Mouse (Mus musculus) liver, embryonic 14.5 days (tissue): ENCODE results near the gene Gnl3. TPM values are rescaled to one million over a fixed set of nuclear protein-coding genes. Genes with fewer than 3 reads are reported as not detected.

Source experiments
- ATAC-seq: fragments of 200-750 bp; cut with Nextera tagmentation; 2 replicates; pipeline ENCODE4 v1.8.0; 2017; ENCODE audit warnings: moderate number of reproducible peaks, mild to moderate bottlenecking, moderate library complexity; ENCODE audit not compliant: insufficient read depth
- DNase-seq, 3 experiments: peaks; one replicate each; pipeline ENCODE4 v3.0.0-alpha.2; 2012 to 2013; ENCODE audit warnings: low read depth in 3 of 3, low spot score in 3 of 3
- H3K27ac ChIP-seq: fragments of 300-500 bp; sonication (generic); 2 replicates; pipeline ENCODE4 v1.5.1; 2014; ENCODE audit warnings: moderate library complexity, mild to moderate bottlenecking, control low read depth, inconsistent platforms
- H3K27me3 ChIP-seq: fragments of 300-500 bp; sonication (generic); 2 replicates; pipeline ENCODE4 v1.6.1; 2014; ENCODE audit warnings: mild to moderate bottlenecking, low read length, moderate library complexity; ENCODE audit not compliant: control insufficient read depth, insufficient read depth
- H3K36me3 ChIP-seq: fragments of 300-500 bp; sonication (generic); replicated peaks from 2 replicates; pipeline ENCODE4 v1.6.1; 2014; ENCODE audit warnings: low read depth; ENCODE audit not compliant: control insufficient read depth, insufficient read depth
- H3K4me1 ChIP-seq, 2 experiments: fragments of 200-500 bp in 1 of 2; fragments of 300-500 bp in 1 of 2; sonication (generic) in 1 of 2; replicated peaks; 2 replicates each; pipeline ENCODE4 v1.6.1; 2012 to 2014; ENCODE audit warnings: antibody characterized with exemption in 1 of 2, inconsistent platforms in 1 of 2, low read length in 1 of 2; ENCODE audit not compliant: control insufficient read depth in 2 of 2, insufficient read depth in 2 of 2
- H3K4me2 ChIP-seq: fragments of 300-500 bp; sonication (generic); 2 replicates; pipeline ENCODE4 v1.6.1; 2014; ENCODE audit warnings: low read depth, mild to moderate bottlenecking, control low read depth, moderate library complexity
- H3K4me3 ChIP-seq, 2 experiments: fragments of 200-500 bp in 1 of 2; fragments of 300-500 bp in 1 of 2; sonication (generic) in 1 of 2; 2 replicates each; pipeline ENCODE4 v1.5.1; 2012 to 2014; ENCODE audit warnings: low read depth in 2 of 2, low read length in 2 of 2, mild to moderate bottlenecking in 2 of 2, control low read depth in 1 of 2, inconsistent platforms in 1 of 2, moderate library complexity in 1 of 2; ENCODE audit not compliant: insufficient read depth in 1 of 2
- H3K9ac ChIP-seq: fragments of 300-500 bp; sonication (generic); replicated peaks from 2 replicates; pipeline ENCODE4 v1.6.1; 2014; ENCODE audit warnings: mild to moderate bottlenecking, control low read depth, moderate library complexity
- H3K9me3 ChIP-seq: fragments of 300-500 bp; sonication (generic); 2 replicates; pipeline ENCODE4 v1.6.1; 2016; ENCODE audit warnings: low read length, mixed read lengths; ENCODE audit not compliant: control insufficient read depth
- CTCF ChIP-seq: IDR thresholded peaks from 2 replicates; pipeline ENCODE4 v1.5.1; 2016; ENCODE audit warnings: antibody characterized with exemption, low read depth, control low read depth
- EP300 ChIP-seq: IDR thresholded peaks from 2 replicates; pipeline ENCODE4 v1.6.1; 2016; ENCODE audit warnings: antibody characterized with exemption, low read depth
- WGBS: fragments of 180-500 bp; shearing (Covaris S2); extraction: QIAGEN DNeasy Blood & Tissue Kit; methylation state at CpG from one replicate; pipeline ENCODE4 v1.1.7; 2014; ENCODE audit not compliant: insufficient replicate concordance; 5-methylcytosine and 5-hydroxymethylcytosine counted together
- polyA plus RNA-seq, 2 experiments: library from polyadenylated mRNA; depleted of rRNA in 1 of 2; stranded (reverse) in 1 of 2; unstranded in 1 of 2; fragments of >200 nt; fragmentation: Nextera tagmentation in 1 of 2; extraction: Ambion mirVana in 1 of 2; gene quantifications; 2 replicates each; pipeline versions ENCODE4 v1.2.1 to v1.2.3; 2012 to 2014

Gene Gnl3
- polyA plus RNA-seq, 2 experiments = 88.0 to 91.8 TPM

DNA sequence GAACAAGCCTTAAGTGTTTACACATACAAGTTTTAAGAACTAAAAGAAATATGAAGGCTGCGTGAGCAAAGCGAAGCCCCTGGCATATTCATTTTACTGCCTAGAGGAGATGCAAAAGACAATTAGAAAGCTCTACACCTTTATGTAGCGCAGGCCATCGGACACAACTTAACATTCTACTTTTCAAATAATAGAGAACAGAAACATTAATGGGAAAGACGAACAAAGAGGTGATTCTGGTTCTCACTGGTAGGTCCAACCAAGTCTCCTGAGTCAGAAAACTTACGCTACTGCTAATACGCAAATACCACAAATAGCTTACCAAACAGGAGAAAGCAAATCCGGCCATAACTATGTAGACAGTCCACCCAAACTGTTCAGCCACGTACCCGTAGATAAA, 18.6 kb downstream of the Gnl3 start:
- ATAC-seq (no peak), DNase-seq (no peak)
- H3K9ac ChIP-seq = peak overlapping the region; percentile 79
- WGBS = 44% methylated on average over 10 of the region's 10 CpGs
- no peaks in the 10 kb centered on the region for H3K9me3 ChIP-seq
- peaks cover 3% of the 10 kb centered on the region; the same call in 1 of the 2 replicates for H3K36me3 ChIP-seq
- H3K27ac ChIP-seq = peak overlapping the region; percentile 52; the same call in 1 of the 2 replicates
- H3K4me3 ChIP-seq = peak overlapping the region; percentile 78 to 80
- peak overlapping the region; percentile 74 for H3K4me2 ChIP-seq
- no peak for TF ChIP-seq CTCF
- TF ChIP-seq EP300 = no peak
- H3K4me1 ChIP-seq = peaks cover 4 to 9% of the 10 kb centered on the region in 2 experiments
- H3K27me3 ChIP-seq = no peaks in the 10 kb centered on the region

GRCm38 (mm10) chr14:30996417-30996816, 22.5 kb downstream of the Gnl3 start:
- peaks cover 3% of the 10 kb centered on the region; the same call in 1 of the 2 replicates for H3K36me3 ChIP-seq
- DNase-seq (no peak), ATAC-seq (no peak)
- no peaks in the 10 kb centered on the region for H3K27me3 ChIP-seq
- TF ChIP-seq EP300 (no peak), CTCF (no peak)
- no peak overlapping the region for H3K27ac ChIP-seq
- no peaks in the 10 kb centered on the region for H3K9me3 ChIP-seq
- H3K9ac ChIP-seq = no peak overlapping the region
- H3K4me3 ChIP-seq = no peak overlapping the region
- H3K4me2 ChIP-seq = no peak overlapping the region
- H3K4me1 ChIP-seq = peaks cover 0 to 9% of the 10 kb centered on the region in 2 experiments; a peak in 3 of 4 replicates

GRCm38 (mm10) chr14:30976222-30976621, 42.7 kb downstream of the Gnl3 start:
- H3K9ac ChIP-seq = no peak overlapping the region
- no peak overlapping the region for H3K4me3 ChIP-seq
- ATAC-seq (no peak), DNase-seq (no peak)
- H3K27me3 ChIP-seq = no peaks in the 10 kb centered on the region
- no peak overlapping the region for H3K27ac ChIP-seq
- WGBS = 67% methylated on average over 3 of the region's 3 CpGs
- H3K4me1 ChIP-seq = no peaks in the 10 kb centered on the region
- no peaks in the 10 kb centered on the region for H3K36me3 ChIP-seq
- TF ChIP-seq EP300 (no peak), CTCF (no peak)
- H3K4me2 ChIP-seq = no peak overlapping the region
- H3K9me3 ChIP-seq = no peaks in the 10 kb centered on the region

DNA sequence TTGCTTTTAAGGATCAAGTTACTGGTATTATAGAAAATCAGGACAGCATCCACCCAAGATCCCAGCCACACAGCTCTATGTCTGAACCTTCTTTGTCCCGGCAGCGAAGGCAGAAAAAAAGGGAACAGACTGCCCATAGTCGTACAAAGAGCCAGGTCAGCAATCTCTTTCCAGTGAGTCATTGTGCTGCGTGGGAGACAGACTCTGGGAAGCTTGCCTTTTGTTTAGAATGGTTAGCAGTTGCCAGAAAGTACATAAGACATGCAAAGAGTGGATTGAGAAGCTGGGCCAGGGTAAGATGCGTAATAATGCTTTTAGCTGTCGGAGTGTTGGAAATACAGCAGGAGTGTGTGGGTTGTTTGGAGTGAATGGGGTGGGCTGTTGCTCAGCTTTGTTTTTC, 44.7 kb downstream of the Gnl3 start:
- TF ChIP-seq EP300 (no peak), CTCF (no peak)
- no peak overlapping the region for H3K9ac ChIP-seq
- H3K4me2 ChIP-seq = no peak overlapping the region
- WGBS = 66% methylated on average over 6 of the region's 6 CpGs
- no peak for DNase-seq
- H3K9me3 ChIP-seq = no peaks in the 10 kb centered on the region
- no peak overlapping the region for H3K27ac ChIP-seq
- no peaks in the 10 kb centered on the region for H3K27me3 ChIP-seq
- H3K4me1 ChIP-seq = no peaks in the 10 kb centered on the region
- H3K4me3 ChIP-seq = no peak overlapping the region
- no peaks in the 10 kb centered on the region for H3K36me3 ChIP-seq
- ATAC-seq = no peak

Other genes starting within 250 kb of the Gnl3 start
- 3.5 and 6.2 TPM in 2 replicates for gene Tmem110, start 193.6 kb downstream of the Gnl3 start, polyA plus RNA-seq (2012; rRNA removed)
- gene Tmem110, start 193.6 kb downstream of the Gnl3 start, polyA plus RNA-seq (2014; fragmentation: Nextera tagmentation; extraction: Ambion mirVana) = 8.2 and 11.0 TPM in 2 replicates
- gene Mustn1, start 140.0 kb downstream of the Gnl3 start, polyA plus RNA-seq (2012; rRNA removed) = 0.42 and 0.55 TPM in 2 replicates
- gene Mustn1, start 140.0 kb downstream of the Gnl3 start, polyA plus RNA-seq (2014; fragmentation: Nextera tagmentation; extraction: Ambion mirVana) = 0.37 and 0.72 TPM in 2 replicates
- gene Itih4, start 132.7 kb downstream of the Gnl3 start, polyA plus RNA-seq (2012; rRNA removed) = 34.6 and 56.0 TPM in 2 replicates
- gene Itih4, start 132.7 kb downstream of the Gnl3 start, polyA plus RNA-seq (2014; fragmentation: Nextera tagmentation; extraction: Ambion mirVana) = 82.3 and 113 TPM in 2 replicates
- 124 and 152 TPM in 2 replicates for gene Itih3, start 95.4 kb downstream of the Gnl3 start, polyA plus RNA-seq (2012; rRNA removed)
- 250 and 275 TPM in 2 replicates for gene Itih3, start 95.4 kb downstream of the Gnl3 start, polyA plus RNA-seq (2014; fragmentation: Nextera tagmentation; extraction: Ambion mirVana)
- gene Itih1, start 75.9 kb downstream of the Gnl3 start, polyA plus RNA-seq (2012; rRNA removed) = 27.6 and 29.6 TPM in 2 replicates
- 27.2 and 29.3 TPM in 2 replicates for gene Itih1, start 75.9 kb downstream of the Gnl3 start, polyA plus RNA-seq (2014; fragmentation: Nextera tagmentation; extraction: Ambion mirVana)
- gene Nek4, start 67.8 kb downstream of the Gnl3 start, polyA plus RNA-seq (2012; rRNA removed) = 2.2 and 3.0 TPM in 2 replicates
- 2.6 and 3.7 TPM in 2 replicates for gene Nek4, start 67.8 kb downstream of the Gnl3 start, polyA plus RNA-seq (2014; fragmentation: Nextera tagmentation; extraction: Ambion mirVana)
- 12.6 and 18.4 TPM in 2 replicates for gene Glt8d1, start 17.8 kb downstream of the Gnl3 start, polyA plus RNA-seq (2012; rRNA removed)
- 17.5 and 17.7 TPM in 2 replicates for gene Glt8d1, start 17.8 kb downstream of the Gnl3 start, polyA plus RNA-seq (2014; fragmentation: Nextera tagmentation; extraction: Ambion mirVana)
- gene Spcs1, start 17.5 kb downstream of the Gnl3 start, polyA plus RNA-seq (2012; rRNA removed) = 157 and 292 TPM in 2 replicates
- 307 and 323 TPM in 2 replicates for gene Spcs1, start 17.5 kb downstream of the Gnl3 start, polyA plus RNA-seq (2014; fragmentation: Nextera tagmentation; extraction: Ambion mirVana)
- 7.2 and 10.3 TPM in 2 replicates for gene Pbrm1, start within 50 bp of the Gnl3 start, polyA plus RNA-seq (2012; rRNA removed)
- 35.3 and 36.9 TPM in 2 replicates for gene Pbrm1, start within 50 bp of the Gnl3 start, polyA plus RNA-seq (2014; fragmentation: Nextera tagmentation; extraction: Ambion mirVana)
- gene Smim4, start 109.8 kb upstream of the Gnl3 start, polyA plus RNA-seq (2012; rRNA removed) = 21.4 and 26.7 TPM in 2 replicates
- 72.8 and 81.7 TPM in 2 replicates for gene Smim4, start 109.8 kb upstream of the Gnl3 start, polyA plus RNA-seq (2014; fragmentation: Nextera tagmentation; extraction: Ambion mirVana)
- gene Nt5dc2, start 111.9 kb upstream of the Gnl3 start, polyA plus RNA-seq (2012; rRNA removed) = 146 and 164 TPM in 2 replicates
- 161 and 173 TPM in 2 replicates for gene Nt5dc2, start 111.9 kb upstream of the Gnl3 start, polyA plus RNA-seq (2014; fragmentation: Nextera tagmentation; extraction: Ambion mirVana)
- gene Stab1, start 149.5 kb upstream of the Gnl3 start, polyA plus RNA-seq (2012; rRNA removed) = 18.9 and 19.9 TPM in 2 replicates
- 19.3 and 20.7 TPM in 2 replicates for gene Stab1, start 149.5 kb upstream of the Gnl3 start, polyA plus RNA-seq (2014; fragmentation: Nextera tagmentation; extraction: Ambion mirVana)
- gene Tnnc1, start 189.2 kb upstream of the Gnl3 start, polyA plus RNA-seq (2012; rRNA removed) = 18.2 and 22.2 TPM in 2 replicates
- 37.5 and 41.2 TPM in 2 replicates for gene Tnnc1, start 189.2 kb upstream of the Gnl3 start, polyA plus RNA-seq (2014; fragmentation: Nextera tagmentation; extraction: Ambion mirVana)
- 71.1 and 73.9 TPM in 2 replicates for gene Nisch, start 197.8 kb upstream of the Gnl3 start, polyA plus RNA-seq (2012; rRNA removed)
- 50.3 and 61.1 TPM in 2 replicates for gene Nisch, start 197.8 kb upstream of the Gnl3 start, polyA plus RNA-seq (2014; fragmentation: Nextera tagmentation; extraction: Ambion mirVana)
- 0.06 and 0.15 TPM in 2 replicates for gene Sema3g, start 198.7 kb upstream of the Gnl3 start, polyA plus RNA-seq (2012; rRNA removed)
- gene Sema3g, start 198.7 kb upstream of the Gnl3 start, polyA plus RNA-seq (2014; fragmentation: Nextera tagmentation; extraction: Ambion mirVana) = 0.05 TPM in 1 of 2 replicates, not detected in the other
- 2.1 and 3.1 TPM in 2 replicates for gene Phf7, start 232.2 kb upstream of the Gnl3 start, polyA plus RNA-seq (2012; rRNA removed)
- gene Phf7, start 232.2 kb upstream of the Gnl3 start, polyA plus RNA-seq (2014; fragmentation: Nextera tagmentation; extraction: Ambion mirVana) = 6.0 and 7.5 TPM in 2 replicates
- 22.1 and 24.4 TPM in 2 replicates for gene Bap1, start 232.3 kb upstream of the Gnl3 start, polyA plus RNA-seq (2012; rRNA removed)
- 28.0 and 30.6 TPM in 2 replicates for gene Bap1, start 232.3 kb upstream of the Gnl3 start, polyA plus RNA-seq (2014; fragmentation: Nextera tagmentation; extraction: Ambion mirVana)